Mouse (Mus musculus): Measurements from ENCODE around the gene Tns1. TPM values are rescaled to one million over a fixed set of nuclear protein-coding genes. Genes with fewer than 3 reads are reported as not detected.

Tns1 gene
- 17.1 TPM for polyA plus RNA-seq (2015; fragmentation: Illumina TruSeq; extraction: RNeasy Lipid Tissue Mini Kit (QIAGEN cat#74804); ENCODE audit: low read depth, low replicate concordance)

DNA sequence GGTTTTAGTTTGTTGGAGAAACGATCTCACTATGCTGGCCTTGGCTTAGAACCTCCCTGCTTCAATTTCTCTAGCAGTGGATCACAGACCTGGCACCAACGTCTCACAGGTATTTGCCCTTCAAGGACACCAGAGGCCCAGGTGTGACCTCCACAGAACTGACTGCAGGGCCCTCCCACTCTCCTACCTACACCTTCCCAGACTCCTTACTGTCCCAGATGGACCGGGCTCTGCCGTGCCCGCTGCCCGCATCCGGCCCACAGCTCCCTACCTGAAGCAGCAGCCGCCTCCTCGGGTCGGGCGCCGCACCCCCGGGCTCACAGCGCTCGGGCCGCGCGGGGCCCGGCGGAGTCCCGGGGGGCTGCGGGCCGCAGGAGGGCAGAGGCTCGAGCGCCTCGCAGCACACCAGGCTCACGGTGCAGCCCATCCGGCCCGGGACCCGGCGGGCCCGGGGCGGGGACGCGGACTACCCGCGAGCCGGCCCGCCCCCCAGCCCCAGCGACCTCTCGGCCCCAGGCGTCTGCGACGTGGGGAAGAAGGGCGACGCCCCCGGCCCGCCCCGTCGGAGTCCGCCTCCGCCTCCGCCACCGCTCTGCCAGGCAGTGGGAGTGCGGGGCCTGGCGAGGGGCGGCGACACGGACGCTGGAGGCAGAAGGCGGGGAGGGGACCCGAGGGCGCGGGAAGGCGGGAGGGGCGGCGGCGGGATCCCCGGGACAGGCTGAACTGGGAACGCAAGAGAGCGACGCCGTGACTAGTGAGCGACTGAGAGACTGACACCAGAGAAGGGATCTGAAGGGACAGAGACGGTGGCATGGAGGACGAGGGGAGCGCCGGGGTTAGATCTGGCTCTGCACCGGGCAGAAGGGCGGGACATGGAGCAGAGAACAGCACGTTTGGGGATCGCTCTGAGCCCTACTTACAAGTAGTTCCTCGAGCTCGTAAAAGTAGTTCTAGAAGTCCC, at the start of gene Tns1:
Gene Tns1 (minus strand): TSS at position 429 of the 961 bp plus-strand sequence.

DNA sequence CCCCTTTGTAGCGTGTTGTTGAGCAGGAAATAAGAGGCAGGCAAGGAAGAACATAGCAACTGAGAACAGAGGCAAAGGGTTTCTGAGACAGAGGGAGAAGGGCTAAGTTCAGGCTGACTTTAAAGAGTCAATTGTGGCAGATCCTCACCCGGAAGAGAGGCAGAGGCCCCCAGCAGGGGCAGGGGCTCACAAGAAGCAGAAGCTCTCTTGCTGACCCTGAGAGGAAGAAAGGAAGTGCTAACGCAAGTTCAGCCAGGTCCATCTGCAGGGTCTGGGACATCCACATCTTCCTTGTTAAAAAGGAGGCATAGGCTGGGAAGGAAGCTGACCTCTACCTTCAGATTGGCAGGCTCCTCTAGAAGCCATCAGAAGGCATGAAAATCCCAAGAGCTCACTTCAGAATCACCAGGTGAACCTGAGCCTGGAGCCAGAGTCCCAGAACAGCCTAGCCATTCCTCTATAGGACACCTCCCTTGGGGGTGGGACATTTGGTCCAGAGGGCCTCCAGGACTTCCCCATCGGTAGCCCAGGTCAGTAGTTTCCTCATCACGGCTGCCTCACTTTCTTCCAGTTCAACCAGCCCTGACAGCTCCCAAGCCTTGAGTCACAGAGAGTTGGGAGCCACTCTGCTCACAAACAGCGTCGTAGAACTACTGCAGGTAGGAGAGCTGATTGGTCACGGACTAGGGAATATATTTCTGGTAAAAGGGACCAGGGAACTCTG, 29.4 kb upstream of the Tns1 start, which contains the start of gene Cxcr2:
Gene Cxcr2 (plus strand): TSS at position 529 of the 724 bp plus-strand sequence.

DNA sequence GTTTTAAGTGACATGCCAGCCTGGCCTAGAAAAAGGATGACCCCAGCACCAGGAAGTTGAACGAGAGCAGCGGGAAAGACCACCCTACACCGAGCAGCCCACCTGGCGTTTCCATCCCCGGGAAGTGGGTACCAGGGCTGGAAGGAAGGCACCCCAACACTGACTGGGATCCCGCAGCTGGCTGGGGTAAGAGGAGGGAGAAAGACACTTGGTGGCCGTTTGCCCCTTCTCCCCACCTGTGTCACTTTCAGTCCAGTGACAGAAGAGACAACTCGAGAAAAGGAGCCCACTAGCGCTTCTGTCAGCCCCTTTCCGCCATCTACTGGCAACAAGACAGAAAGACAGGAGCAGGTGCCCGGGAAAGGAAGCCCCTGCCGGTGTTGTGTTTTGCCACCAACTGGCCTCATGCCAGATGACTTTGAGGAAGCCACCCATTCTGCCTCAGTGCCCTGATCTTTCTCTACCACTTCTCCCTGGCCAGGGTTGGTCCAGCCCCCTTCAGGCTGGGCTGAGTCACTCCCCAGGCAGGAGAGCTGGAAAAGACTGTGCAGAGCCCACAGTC, 823 bp upstream of the Tns1 start, which contains the start of gene Rufy4:
Gene Rufy4 (plus strand): TSS at position 551 of the 562 bp plus-strand sequence.

Other genes with a start within 250 kb of the Tns1 start
- not detected for gene Rufy4, start 1.1 kb upstream of the Tns1 start, polyA plus RNA-seq (2015; fragmentation: Illumina TruSeq; extraction: RNeasy Lipid Tissue Mini Kit (QIAGEN cat#74804); ENCODE audit: low read depth, low replicate concordance)
- not detected for gene Cxcr2, start 29.5 kb upstream of the Tns1 start, polyA plus RNA-seq (2015; fragmentation: Illumina TruSeq; extraction: RNeasy Lipid Tissue Mini Kit (QIAGEN cat#74804); ENCODE audit: low read depth, low replicate concordance)
- not detected for gene Cxcr1, start 70.2 kb upstream of the Tns1 start, polyA plus RNA-seq (2015; fragmentation: Illumina TruSeq; extraction: RNeasy Lipid Tissue Mini Kit (QIAGEN cat#74804); ENCODE audit: low read depth, low replicate concordance)
- 293 TPM for gene Arpc2, start 111.6 kb upstream of the Tns1 start, polyA plus RNA-seq (2015; fragmentation: Illumina TruSeq; extraction: RNeasy Lipid Tissue Mini Kit (QIAGEN cat#74804); ENCODE audit: low read depth, low replicate concordance)
- gene Gpbar1, start 154.1 kb upstream of the Tns1 start, polyA plus RNA-seq (2015; fragmentation: Illumina TruSeq; extraction: RNeasy Lipid Tissue Mini Kit (QIAGEN cat#74804); ENCODE audit: low read depth, low replicate concordance): not detected
- 163 TPM for gene Aamp, start 160.3 kb upstream of the Tns1 start, polyA plus RNA-seq (2015; fragmentation: Illumina TruSeq; extraction: RNeasy Lipid Tissue Mini Kit (QIAGEN cat#74804); ENCODE audit: low read depth, low replicate concordance)
- 190 TPM for gene Pnkd, start 160.5 kb upstream of the Tns1 start, polyA plus RNA-seq (2015; fragmentation: Illumina TruSeq; extraction: RNeasy Lipid Tissue Mini Kit (QIAGEN cat#74804); ENCODE audit: low read depth, low replicate concordance)
- gene Tmbim1, start 181.2 kb upstream of the Tns1 start, polyA plus RNA-seq (2015; fragmentation: Illumina TruSeq; extraction: RNeasy Lipid Tissue Mini Kit (QIAGEN cat#74804); ENCODE audit: low read depth, low replicate concordance): 43.4 TPM
- 3.0 TPM for gene Catip, start 237.7 kb upstream of the Tns1 start, polyA plus RNA-seq (2015; fragmentation: Illumina TruSeq; extraction: RNeasy Lipid Tissue Mini Kit (QIAGEN cat#74804); ENCODE audit: low read depth, low replicate concordance)

Data from brain, adult 10 weeks (tissue).